Mouse (Mus musculus) mature B cell (primary cell): ENCODE measurements around the gene Rcbtb2.

Experiments
- in situ Hi-C: fragments of 300-500 bp; cut with MboI; formaldehyde crosslinking; loops from 2 replicates; pipeline ENCODE4 v1.14.3; 2019

The Rcbtb2 gene

DNA sequence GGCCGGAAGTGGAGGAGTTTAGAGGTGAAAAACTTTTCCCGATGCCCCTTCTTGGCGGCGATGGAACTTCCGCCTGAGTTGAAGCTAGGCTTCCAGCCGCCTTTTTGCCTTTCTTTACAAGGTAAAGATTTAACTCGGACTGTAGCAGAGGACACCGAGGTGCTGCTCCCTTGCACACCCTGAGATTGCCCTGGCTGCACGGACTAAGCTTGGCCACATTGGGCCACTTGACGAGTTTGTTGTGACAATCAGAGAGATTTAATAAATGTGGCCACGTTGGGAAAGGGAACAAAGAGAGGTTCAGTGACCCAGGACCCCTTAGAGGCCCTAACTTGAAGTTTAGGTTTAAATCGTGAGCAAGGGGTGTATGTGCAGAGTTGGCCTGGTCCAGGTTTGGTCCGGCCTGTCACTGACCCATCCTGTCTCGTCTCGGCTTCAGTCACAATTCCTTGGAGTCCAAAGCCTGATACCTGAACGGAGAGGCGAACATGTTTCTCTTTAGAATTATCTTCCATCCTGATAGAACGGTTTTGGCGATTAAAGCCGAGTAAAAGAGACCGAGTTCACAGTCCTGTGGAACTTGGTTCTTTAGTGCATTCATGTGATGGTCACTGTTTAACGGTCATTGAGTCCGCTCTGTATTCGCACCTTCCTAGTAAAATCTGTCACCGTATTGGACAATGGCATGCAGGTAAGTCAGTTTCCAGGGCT, 21.0 kb downstream of the Rcbtb2 start:
- in situ Hi-C loops = no loop called here

- in situ Hi-C loops = no loop called here
Measured at GRCm38 (mm10) chr14:73145531-73145930, 22.7 kb downstream of the Rcbtb2 start.

DNA sequence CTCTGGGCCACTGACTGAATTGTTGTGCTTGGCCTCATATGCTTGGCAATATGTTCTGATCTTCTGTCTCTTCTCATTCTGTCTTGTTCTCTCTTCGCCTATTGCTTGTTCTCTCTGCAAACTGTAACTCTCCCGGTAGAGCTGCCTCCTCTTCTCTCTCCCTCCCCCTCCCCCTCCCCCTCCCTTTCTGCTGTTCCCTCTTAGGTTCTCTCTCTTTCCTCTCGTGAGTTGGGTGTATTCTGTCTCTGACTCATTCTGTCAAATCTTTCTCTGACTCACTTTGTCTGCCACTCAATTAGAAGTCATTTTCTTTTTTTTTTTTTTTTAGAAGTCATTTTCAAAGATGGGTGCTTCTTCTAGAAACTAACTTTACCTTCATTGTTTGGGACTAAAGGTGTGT, 23.9 kb downstream of the Rcbtb2 start:
- in situ Hi-C loops = no loop called here

- in situ Hi-C loops = no loop called here
Measured at GRCm38 (mm10) chr14:73148125-73148524, 25.3 kb downstream of the Rcbtb2 start.

DNA sequence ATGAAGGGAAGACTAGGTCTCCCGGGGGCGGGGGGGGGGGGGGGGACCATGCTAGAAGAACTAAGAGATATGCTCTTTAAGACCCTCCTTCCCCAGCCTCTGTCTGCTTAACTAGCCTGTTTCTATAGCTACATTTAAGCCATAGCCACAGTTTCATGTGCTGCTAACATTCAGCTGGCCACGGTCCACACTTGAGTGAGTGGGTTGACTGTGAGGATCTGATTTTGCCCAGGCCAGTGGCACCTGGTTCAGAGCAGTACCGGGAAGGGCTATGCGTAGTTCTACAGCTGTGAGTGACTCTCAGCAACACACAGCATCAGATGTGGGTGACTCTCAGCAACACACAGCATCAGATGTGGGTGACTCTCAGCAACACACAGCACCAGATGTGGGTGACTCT, 38.5 kb downstream of the Rcbtb2 start:
- in situ Hi-C loops = no loop called here

GRCm38 (mm10) chr14:73162192-73162800, 39.5 kb downstream of the Rcbtb2 start:
- in situ Hi-C loops = no loop called here

GRCm38 (mm10) chr14:73163363-73163998, 40.6 kb downstream of the Rcbtb2 start:
- in situ Hi-C loops = no loop called here

DNA sequence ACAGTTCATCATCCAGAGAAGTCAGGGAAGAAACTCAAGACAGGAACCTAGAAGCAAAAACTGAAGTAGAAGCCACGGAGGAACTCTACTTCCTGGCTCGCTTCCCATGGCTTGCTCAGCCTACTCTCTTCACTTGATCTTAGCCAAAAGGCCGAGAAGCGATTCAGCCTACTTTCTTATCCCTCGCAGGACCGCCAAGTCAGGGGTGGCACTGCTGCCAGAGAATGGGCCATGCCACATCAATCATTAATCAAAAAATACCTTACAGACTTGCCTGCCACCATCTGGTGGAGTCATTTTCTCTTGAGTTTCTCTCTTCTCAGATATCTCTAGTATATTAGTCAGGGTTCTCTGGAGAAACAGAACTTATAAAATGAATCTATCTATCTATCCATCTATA, 42.3 kb downstream of the Rcbtb2 start:
- in situ Hi-C loops = no loop called here

DNA sequence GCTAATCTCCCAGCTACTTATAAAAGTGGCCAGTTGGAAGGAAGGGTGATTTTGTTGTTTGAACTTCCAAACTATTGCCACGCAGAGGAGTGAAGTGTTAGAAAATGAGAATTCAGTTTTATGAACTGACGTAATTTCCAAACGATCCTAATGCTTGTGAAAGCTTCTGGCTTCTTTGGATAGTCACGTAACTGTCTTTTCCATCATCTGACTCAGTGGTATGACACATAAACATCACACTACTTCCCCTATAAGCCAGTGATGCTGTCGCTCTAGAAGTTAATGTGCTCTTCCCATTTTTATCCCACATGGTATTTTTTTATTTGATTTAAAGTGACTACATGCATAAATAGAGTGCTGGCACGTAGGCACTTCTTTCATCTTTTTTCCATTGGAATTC, 45.8 kb downstream of the Rcbtb2 start:
- in situ Hi-C loops = no loop called here

- in situ Hi-C loops = no loop called here
Measured at GRCm38 (mm10) chr14:73169926-73170844, 47.3 kb downstream of the Rcbtb2 start.

DNA sequence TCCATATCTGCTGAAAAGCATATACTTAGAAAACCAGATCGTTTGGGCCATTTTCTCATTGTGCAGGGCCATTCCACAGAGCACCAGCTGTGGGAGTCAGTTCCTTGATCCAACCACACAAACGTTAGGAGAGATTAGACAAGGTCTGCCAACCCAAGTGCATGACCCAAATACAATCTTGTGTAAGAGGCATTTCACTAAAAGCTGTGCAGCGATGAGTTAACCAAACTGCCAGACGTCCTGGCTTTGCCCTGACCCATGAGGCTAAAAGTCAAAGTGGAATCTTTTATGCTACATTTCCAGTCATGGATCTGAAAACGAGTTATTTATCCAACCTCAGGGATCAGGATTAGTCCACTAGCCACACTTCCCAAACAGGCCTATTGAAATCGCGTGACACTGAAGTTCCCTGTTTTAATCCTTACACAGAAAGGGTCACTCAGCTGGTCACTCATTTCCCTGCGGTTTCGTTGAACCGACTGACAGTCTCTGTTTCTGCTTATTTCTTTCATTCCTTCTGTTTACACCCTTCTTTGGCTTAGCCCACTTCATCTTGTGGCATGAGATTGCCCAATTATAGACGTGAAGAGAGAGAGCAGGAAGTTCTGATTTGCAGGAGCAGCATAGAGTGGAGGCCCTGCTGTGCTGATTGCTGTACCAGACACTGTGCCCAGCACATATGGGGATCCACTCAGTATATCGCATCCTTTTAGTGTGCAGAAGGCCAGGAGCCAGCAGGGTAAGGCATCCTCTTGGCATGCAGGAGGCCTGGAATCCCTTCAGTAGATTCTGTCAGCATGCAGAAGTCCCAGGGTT, 49.6 kb downstream of the Rcbtb2 start:
- in situ Hi-C loops = no loop called here

DNA sequence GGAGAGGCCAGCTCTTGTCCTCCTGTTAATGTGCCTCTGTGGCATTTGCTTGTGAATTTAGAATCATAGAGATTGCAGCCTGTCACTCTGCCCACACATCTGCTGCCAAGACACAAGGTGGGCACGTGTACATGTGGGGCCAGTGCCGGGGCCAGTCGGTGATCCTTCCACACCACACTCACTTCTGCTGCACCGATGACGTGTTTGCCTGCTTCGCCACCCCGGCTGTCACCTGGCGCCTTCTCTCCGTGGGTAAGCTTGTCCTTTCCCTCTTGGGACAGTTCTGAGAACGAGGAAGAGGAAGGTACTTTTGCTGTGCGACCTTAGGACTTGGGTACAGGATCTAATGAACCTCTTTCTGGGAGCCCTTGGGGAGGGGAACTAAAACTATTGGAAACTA, 50.8 kb downstream of the Rcbtb2 start:
- in situ Hi-C loops = no loop called here

DNA sequence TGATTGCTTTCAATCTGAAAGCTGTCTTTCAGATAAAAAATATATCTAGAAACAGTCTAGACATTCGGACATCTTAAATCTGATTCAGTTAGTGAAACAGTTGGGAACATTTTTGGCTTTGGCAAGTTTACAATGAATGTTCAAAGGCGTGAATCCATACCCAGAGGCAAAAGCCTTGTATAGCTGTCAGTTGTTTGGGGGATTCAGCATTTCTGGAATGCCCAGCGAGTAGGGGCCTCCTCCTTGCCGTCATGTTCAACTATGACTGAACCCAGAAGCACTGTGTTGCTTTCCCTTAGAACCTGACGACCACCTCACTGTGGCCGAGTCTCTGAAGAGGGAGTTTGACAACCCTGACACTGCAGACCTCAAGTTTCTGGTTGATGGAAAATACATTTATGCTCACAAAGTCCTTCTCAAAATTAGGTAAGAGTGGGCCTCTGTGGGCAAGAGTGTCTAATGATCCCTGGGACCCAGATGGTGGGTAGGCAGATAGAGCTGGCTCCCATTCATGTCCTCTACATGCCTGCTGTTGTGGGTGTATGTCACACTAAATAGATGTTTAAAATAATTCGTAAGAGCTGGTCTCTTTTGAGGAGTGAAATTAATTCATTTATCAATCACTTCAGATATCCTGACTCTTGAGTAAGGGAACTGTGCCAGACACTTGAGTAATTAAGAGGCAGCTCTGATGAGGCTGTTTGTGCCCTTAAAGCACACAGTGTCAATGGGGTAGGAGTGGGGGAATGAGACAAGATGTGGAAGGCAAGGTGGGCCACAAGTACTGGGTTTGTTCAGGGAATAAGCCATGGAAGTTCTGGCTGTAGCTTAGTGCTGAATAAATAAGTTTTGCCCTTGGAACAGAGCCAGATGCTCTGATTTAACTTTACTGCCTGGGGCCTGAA, 51.5 kb downstream of the Rcbtb2 start:
- in situ Hi-C loops = no loop called here

DNA sequence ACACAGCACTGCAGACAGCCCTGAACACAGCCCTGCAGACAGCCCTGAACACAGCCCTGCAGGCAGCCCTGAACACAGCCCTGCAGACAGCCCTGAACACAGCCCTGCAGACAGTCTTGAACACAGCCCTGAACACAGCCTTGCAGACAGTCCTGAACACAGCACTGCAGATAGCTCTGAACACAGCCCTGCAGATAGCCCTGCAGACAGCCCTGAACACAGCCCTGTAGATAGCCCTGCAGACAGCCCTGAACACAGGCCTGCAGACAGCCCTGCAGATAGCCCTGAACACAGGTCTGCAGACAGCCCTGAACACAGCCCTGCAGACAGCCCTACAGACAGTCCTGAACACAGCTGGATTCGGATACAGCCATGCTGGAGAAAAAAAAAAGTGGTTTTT, 52.2 kb downstream of the Rcbtb2 start:
- in situ Hi-C loops = no loop called here

GRCm38 (mm10) chr14:73175814-73176213, 53.0 kb downstream of the Rcbtb2 start:
- in situ Hi-C loops = no loop called here

GRCm38 (mm10) chr14:73176266-73176665, 53.4 kb downstream of the Rcbtb2 start:
- in situ Hi-C loops = no loop called here

GRCm38 (mm10) chr14:73177961-73178360, 55.1 kb downstream of the Rcbtb2 start:
- in situ Hi-C loops = no loop called here

DNA sequence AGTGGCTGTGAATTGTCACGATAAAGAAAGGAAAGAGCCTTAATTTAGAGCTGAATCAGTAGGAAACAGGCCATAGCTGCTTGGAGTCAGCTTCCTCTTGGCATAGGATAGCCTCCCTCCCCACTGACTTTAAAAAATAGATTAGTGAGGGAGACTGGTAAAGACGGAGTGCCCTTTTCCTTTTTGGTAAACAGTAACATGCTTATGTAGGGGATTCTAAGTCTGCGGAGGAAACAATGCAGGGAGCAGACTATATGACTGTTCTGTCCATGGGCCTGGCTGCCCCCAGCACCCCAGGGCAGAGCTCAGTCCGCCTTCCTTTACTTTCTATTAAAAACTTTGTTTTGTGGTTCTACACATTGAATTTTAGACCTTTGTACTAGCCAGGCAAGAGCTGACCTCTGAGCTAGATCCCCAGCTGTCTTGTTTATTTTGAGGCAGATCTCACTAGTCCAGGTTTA, 56.4 kb downstream of the Rcbtb2 start:
- in situ Hi-C loops = no loop called here

- in situ Hi-C loops = no loop called here
Measured at GRCm38 (mm10) chr14:73180671-73181070, 57.8 kb downstream of the Rcbtb2 start.

DNA sequence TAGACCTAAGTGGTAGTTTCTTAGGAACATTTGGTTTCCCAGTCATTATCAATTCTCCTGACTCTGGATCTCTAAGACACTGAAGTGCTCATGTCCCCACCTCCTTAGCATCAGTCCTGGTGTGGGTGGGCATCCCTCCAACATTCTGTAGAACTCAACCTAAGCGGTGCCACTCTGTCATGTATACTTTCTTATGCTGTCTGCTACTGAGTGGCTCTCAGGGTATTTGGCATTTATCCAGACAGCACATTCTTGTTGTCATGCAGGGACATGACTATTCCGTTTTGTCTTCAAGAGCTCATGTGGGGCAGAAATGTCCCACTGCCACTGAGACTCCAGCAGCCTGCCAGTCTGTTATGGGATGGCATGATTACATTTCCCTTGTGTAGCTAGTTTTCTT, 58.3 kb downstream of the Rcbtb2 start:
- in situ Hi-C loops = no loop called here
